12 mouse cellular contexts compared by ENCODE assay signal in the genomic region with DNA sequence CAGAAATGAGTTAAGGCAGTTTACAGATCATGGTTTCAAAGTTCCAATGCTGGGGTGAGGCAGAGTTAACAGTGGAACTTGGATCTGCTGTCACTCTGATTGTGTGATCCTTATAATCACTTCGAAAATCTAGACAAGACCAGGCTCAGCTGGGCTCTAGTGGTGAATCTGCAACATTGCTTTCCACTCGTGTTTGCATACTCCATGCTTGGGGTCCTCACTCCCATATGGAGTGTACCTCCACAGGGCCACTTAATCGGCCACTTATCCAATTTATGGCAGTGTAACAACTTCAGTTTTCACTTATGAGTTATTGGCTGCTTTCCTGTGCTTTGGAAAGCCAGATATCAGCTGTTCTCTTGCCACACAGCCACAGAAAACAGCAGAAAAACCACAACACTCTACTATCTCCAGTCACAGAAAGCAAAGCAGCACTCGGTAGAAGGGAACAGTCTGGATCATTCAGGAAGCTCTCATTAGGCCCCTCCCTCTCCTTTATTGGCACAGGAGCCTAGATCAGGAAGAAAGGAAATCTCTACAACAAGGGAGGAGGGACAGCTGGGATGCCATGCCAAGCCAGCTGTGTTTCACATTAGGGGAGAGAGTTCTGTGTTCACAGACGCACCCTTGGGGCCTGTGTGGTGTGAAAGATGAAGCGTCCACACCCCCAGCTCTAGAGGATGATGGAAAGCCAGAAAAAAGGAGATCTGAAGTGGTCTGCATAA.
DNase-seq lines count a peak whose midpoint lies in the region; ATAC-seq and TF ChIP-seq lines count a peak whose summit lies in the region.
"Had no signal": no experiment of that assay in that cellular context is flagged by ENCODE, and none has a peak within 500 bp of the region (broad histone marks: within the 10 kb centered on the region; RNA-seq: fewer than 3 reads in every experiment).

No protein-coding gene starts in this region.

- no peak overlapping the region for H3K4me3 ChIP-seq in midbrain, embryonic 10.5 days
- no peak overlapping the region for H3K4me3 ChIP-seq in midbrain, embryonic 11.5 days (ENCODE audit: low read depth, low read length)
- H3K4me3 ChIP-seq in heart, postnatal 0 days (ENCODE audit: low read depth, low read length), result no peak overlapping the region
- H3K4me3 ChIP-seq: heart, embryonic 13.5 days; neural tube, embryonic 13.5 days had no signal

- H3K9me3 ChIP-seq in midbrain, embryonic 10.5 days (replicated peaks), result no peaks in the 10 kb centered on the region
- H3K9me3 ChIP-seq in midbrain, embryonic 11.5 days (ENCODE audit: control insufficient read depth, low read length), result no peaks in the 10 kb centered on the region
- no peaks in the 10 kb centered on the region for H3K9me3 ChIP-seq in heart, postnatal 0 days (replicated peaks; ENCODE audit: control insufficient read depth, low read length)
- H3K9me3 ChIP-seq: heart, embryonic 13.5 days; neural tube, embryonic 13.5 days had no signal

- 75% methylated on average over 6 of the region's 6 CpGs for WGBS in midbrain, embryonic 10.5 days
- 76% methylated on average over 6 of the region's 6 CpGs for WGBS in midbrain, embryonic 11.5 days
- 58% methylated on average over 6 of the region's 6 CpGs for WGBS in heart, postnatal 0 days

- H3K27me3 ChIP-seq in midbrain, embryonic 10.5 days (ENCODE audit: low read depth, poor library complexity, severe bottlenecking), result peaks cover 35% of the 10 kb centered on the region
- H3K27me3 ChIP-seq in midbrain, embryonic 11.5 days (ENCODE audit: control insufficient read depth, insufficient read depth, low read length), result no peaks in the 10 kb centered on the region; the same call in 1 of the 2 replicates
- no peaks in the 10 kb centered on the region for H3K27me3 ChIP-seq in heart, postnatal 0 days (ENCODE audit: control insufficient read depth, insufficient read depth, low read length)
- H3K27me3 ChIP-seq: neural tube, embryonic 13.5 days had no signal

- TF ChIP-seq EP300 in heart, postnatal 0 days (IDR thresholded peaks at IDR 0.05; ENCODE audit: low read depth), result no peak

- H3K4me2 ChIP-seq in midbrain, embryonic 11.5 days, result no peak overlapping the region
- H3K4me2 ChIP-seq in heart, postnatal 0 days (ENCODE audit: low read depth, low read length), result no peak overlapping the region
- H3K4me2 ChIP-seq: heart, embryonic 13.5 days; neural tube, embryonic 13.5 days had no signal

- H3K27ac ChIP-seq in midbrain, embryonic 10.5 days (replicated peaks), result peak overlapping the region; percentile 43; the same call in 1 of the 2 replicates
- no peak overlapping the region for H3K27ac ChIP-seq in midbrain, embryonic 11.5 days (ENCODE audit: low read depth, low read length)
- H3K27ac ChIP-seq in heart, postnatal 0 days (ENCODE audit: low read depth), result no peak overlapping the region
- H3K27ac ChIP-seq: heart, embryonic 13.5 days; neural tube, embryonic 13.5 days had no signal

- DNase-seq in midbrain, embryonic 10.5 days (ENCODE audit: low spot score), result no peak
- DNase-seq in midbrain, embryonic 11.5 days (ENCODE audit: low spot score, missing footprints), result no peak
- peak; percentile 65 for DNase-seq in gastrocnemius, adult 18-20 months (ENCODE audit: low spot score)
- DNase-seq in heart, postnatal 0 days (ENCODE audit: low spot score), result no peak
- DNase-seq in lung, postnatal 14 days, result peak; percentile 18
- no peak for DNase-seq in Muller cell, postnatal 12 days (ENCODE audit: inconsistent ontology term)
- DNase-seq: adrenal gland, postnatal 14 days; cerebellum, postnatal 36 days had no signal

- peaks cover 29% of the 10 kb centered on the region for H3K4me1 ChIP-seq in midbrain, embryonic 10.5 days
- H3K4me1 ChIP-seq in midbrain, embryonic 11.5 days (ENCODE audit: control insufficient read depth, insufficient read depth, low read length), result peaks cover 7% of the 10 kb centered on the region; the same call in 1 of the 2 replicates
- no peaks in the 10 kb centered on the region for H3K4me1 ChIP-seq in heart, postnatal 0 days (ENCODE audit: control insufficient read depth, insufficient read depth)

- ATAC-seq in midbrain, embryonic 11.5 days (ENCODE audit: low FRiP score), result no peak
- ATAC-seq in heart, postnatal 0 days (ENCODE audit: insufficient read depth, low read depth), result peak; percentile 51; the same call in 1 of the 2 replicates
- ATAC-seq in granulocyte monocyte progenitor cell, adult 5-6 weeks (replicated peaks; ENCODE audit: poor library complexity, severe bottlenecking), result no peak

- TF ChIP-seq CTCF in heart, postnatal 0 days (IDR thresholded peaks at IDR 0.05; ENCODE audit: low read depth), result no peak

- no peaks in the 10 kb centered on the region for H3K36me3 ChIP-seq in midbrain, embryonic 10.5 days
- H3K36me3 ChIP-seq in midbrain, embryonic 11.5 days (ENCODE audit: control insufficient read depth, insufficient read depth, low read length), result no peaks in the 10 kb centered on the region
- H3K36me3 ChIP-seq in heart, postnatal 0 days (replicated peaks; ENCODE audit: control insufficient read depth, insufficient read depth, low read length), result no peaks in the 10 kb centered on the region
- H3K36me3 ChIP-seq: G1E; heart, embryonic 13.5 days; neural tube, embryonic 13.5 days had no signal

- H3K9ac ChIP-seq in midbrain, embryonic 11.5 days (ENCODE audit: low read length), result no peak overlapping the region
- no peak overlapping the region for H3K9ac ChIP-seq in heart, postnatal 0 days (replicated peaks; ENCODE audit: low read depth, low read length)
- H3K9ac ChIP-seq: heart, embryonic 13.5 days; neural tube, embryonic 13.5 days had no signal

Comparison
In these comparisons a context has a peak if more than half of its experiments do, and no peak if none do; other contexts are left out.
1. DNase-seq: peak in gastrocnemius, adult 18-20 months (single experiment) and lung, postnatal 14 days (single experiment); none in midbrain, embryonic 10.5 days (single experiment), midbrain, embryonic 11.5 days (single experiment), heart, postnatal 0 days (single experiment) and Muller cell, postnatal 12 days (single experiment).